8 mouse cellular contexts compared by ENCODE assay signal in the genomic region with DNA sequence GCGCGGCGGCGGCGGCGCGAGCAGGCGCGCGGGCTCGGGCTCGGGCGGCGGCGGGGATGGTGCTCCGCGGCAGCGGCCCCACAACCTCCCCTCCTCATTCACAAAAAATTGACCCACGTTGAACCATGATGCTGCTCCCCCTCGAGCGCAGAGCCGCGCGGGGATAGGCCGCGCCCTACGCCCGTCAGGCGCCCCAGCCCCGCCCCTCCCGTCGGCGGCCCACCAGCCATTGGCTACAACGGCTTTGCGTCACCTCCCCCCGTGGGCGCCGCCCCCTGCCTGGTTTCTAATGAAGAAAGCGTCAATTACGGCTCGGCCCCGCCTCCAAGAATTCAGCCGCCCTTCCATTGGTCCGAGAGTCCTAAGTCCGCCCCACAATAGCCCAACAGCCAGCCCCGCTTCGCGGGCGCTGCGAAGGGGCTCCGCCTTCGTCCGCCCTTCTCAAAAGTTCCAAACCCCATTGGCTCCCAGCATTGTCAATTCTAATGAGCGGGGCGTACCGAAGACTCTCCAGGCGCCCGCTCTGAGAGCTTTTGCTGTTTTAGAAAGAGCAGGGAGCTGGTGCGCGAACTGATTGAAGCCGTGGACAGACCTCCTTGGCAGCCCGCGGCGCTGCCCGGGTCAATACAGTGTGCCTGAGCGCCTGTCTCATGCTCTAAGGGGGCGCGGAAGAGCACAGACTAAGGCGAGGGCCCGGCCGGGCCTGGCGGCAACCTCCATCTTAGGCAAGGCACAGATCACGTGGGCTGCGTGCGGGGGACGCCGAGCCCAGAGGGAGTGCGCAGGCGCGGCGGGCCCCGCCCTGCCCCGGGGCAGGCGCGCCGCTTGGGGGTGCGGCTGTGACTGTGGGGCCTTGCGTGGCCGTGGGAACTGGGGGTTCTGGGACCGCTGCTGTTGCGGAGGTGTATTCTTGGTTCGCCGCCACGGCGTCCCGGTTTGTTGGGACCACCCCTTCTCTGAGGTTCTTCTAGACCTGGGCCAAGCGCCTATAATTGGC. TPM values are rescaled to one million over a fixed set of nuclear protein-coding genes. Genes with fewer than 3 reads are reported as not detected.
DNase-seq lines count a peak whose midpoint lies in the region; ATAC-seq and TF ChIP-seq lines count a peak whose summit lies in the region.

No protein-coding gene starts in this region.

- no peaks in the 10 kb centered on the region for H3K9me3 ChIP-seq in kidney, embryonic 14.5 days (ENCODE audit: control insufficient read depth, low read length)
- H3K9me3 ChIP-seq in limb, embryonic 15.5 days, result no peaks in the 10 kb centered on the region

- H3K9ac ChIP-seq in kidney, embryonic 14.5 days (ENCODE audit: low read depth, low read length), result peak overlapping the region; percentile 90
- peak overlapping the region; percentile 92 for H3K9ac ChIP-seq in limb, embryonic 15.5 days

- peak overlapping the region; percentile 69 for H3K4me2 ChIP-seq in kidney, embryonic 14.5 days (replicated peaks; ENCODE audit: low read depth, low read length)
- peak overlapping the region; percentile 67 for H3K4me2 ChIP-seq in limb, embryonic 15.5 days

- H3K27me3 ChIP-seq in kidney, embryonic 14.5 days (ENCODE audit: control insufficient read depth, insufficient read depth, low read length), result no peaks in the 10 kb centered on the region
- no peaks in the 10 kb centered on the region for H3K27me3 ChIP-seq in limb, embryonic 15.5 days

- DNase-seq in A20 (ENCODE audit: low read depth, low spot score), result peak; percentile 100
- peak; percentile 99 to 100 for DNase-seq in heart, adult 9 months (ENCODE audit: low spot score in 2 of 2)
- peak; percentile 99 to 100 for DNase-seq in monocyte, adult 2 months (ENCODE audit: low read depth in 1 of 2, low spot score in 2 of 2)
- DNase-seq in spleen, postnatal 36 days (ENCODE audit: low spot score in 2 of 2), result peak; percentile 100

- H3K27ac ChIP-seq in bone marrow macrophage, adult 2 months (ENCODE audit: insufficient read depth, low read depth, low read length), result peak overlapping the region; percentile 88
- H3K27ac ChIP-seq in embryonic fibroblast, embryonic 13.5 days (ENCODE audit: insufficient read depth, low read length), result peak overlapping the region; percentile 95
- peak overlapping the region; percentile 95 for H3K27ac ChIP-seq in kidney, embryonic 14.5 days (ENCODE audit: low read depth, low read length)
- H3K27ac ChIP-seq in limb, embryonic 15.5 days, result peak overlapping the region; percentile 99

- H3K4me3 ChIP-seq in bone marrow macrophage, adult 2 months (ENCODE audit: insufficient read depth, low read length), result peak overlapping the region; percentile 89
- peak overlapping the region; percentile 68 for H3K4me3 ChIP-seq in embryonic fibroblast, embryonic 13.5 days (ENCODE audit: insufficient read depth, low read length)
- H3K4me3 ChIP-seq in kidney, embryonic 14.5 days (ENCODE audit: low read length), result peak overlapping the region; percentile 71
- H3K4me3 ChIP-seq in limb, embryonic 15.5 days, result peak overlapping the region; percentile 85

- peaks cover 24% of the 10 kb centered on the region for H3K4me1 ChIP-seq in bone marrow macrophage, adult 2 months (ENCODE audit: control insufficient read depth, insufficient read depth, low read length)
- 0 out of 2 replicates have a peak, but pooled peaks cover 2% of the 10 kb centered on the region for H3K4me1 ChIP-seq in embryonic fibroblast, embryonic 13.5 days (ENCODE audit: control insufficient read depth, insufficient read depth, low read length)
- H3K4me1 ChIP-seq in kidney, embryonic 14.5 days (ENCODE audit: control insufficient read depth, insufficient read depth, low read length), result peaks cover 19% of the 10 kb centered on the region
- H3K4me1 ChIP-seq in limb, embryonic 15.5 days, result peaks cover 22% of the 10 kb centered on the region

- peak; percentile 97 for ATAC-seq in kidney, embryonic 14.5 days (ENCODE audit: low FRiP score, low TSS enrichment)
- ATAC-seq in limb, embryonic 15.5 days (ENCODE audit: insufficient number of reproducible peaks, low FRiP score, low TSS enrichment, low read depth), result peak; percentile 99

- no peak for TF ChIP-seq POLR2A in bone marrow macrophage, adult 2 months (IDR thresholded peaks at IDR 0.05; ENCODE audit: borderline replicate concordance, low read depth, low read length)
- TF ChIP-seq POLR2A in embryonic fibroblast, embryonic 13.5 days (IDR thresholded peaks at IDR 0.05; ENCODE audit: low read depth, low read length), result peak; percentile 75

- no peak for TF ChIP-seq CTCF in bone marrow macrophage, adult 2 months (IDR thresholded peaks at IDR 0.05; ENCODE audit: low read depth, low read length)
- no peak for TF ChIP-seq CTCF in embryonic fibroblast, embryonic 13.5 days (IDR thresholded peaks at IDR 0.05; ENCODE audit: borderline replicate concordance, insufficient read depth, low read length)

- H3K36me3 ChIP-seq in kidney, embryonic 14.5 days (ENCODE audit: control insufficient read depth, insufficient read depth, low read length), result no peaks in the 10 kb centered on the region
- no peaks in the 10 kb centered on the region for H3K36me3 ChIP-seq in limb, embryonic 15.5 days

- WGBS in kidney, embryonic 14.5 days, result under 1% methylated on average over 79 of the region's 97 CpGs
- WGBS in limb, embryonic 15.5 days, result under 1% methylated on average over 96 of the region's 97 CpGs

RNA-seq across cellular contexts. Expression of a gene that starts 15.1 kb away (rescaled TPM):
- 6.4 and 6.8 TPM in 2 replicates for polyA plus RNA-seq in bone marrow macrophage, adult 2 months (2012; ENCODE audit: insufficient read depth, insufficient read length, missing spikeins)
- polyA plus RNA-seq in embryonic fibroblast, embryonic 13.5 days (2011; ENCODE audit: insufficient read length, low read depth, missing spikeins), result 21.8 and 30.0 TPM in 2 replicates
- polyA plus RNA-seq in kidney, embryonic 14.5 days (2014; fragmentation: Nextera tagmentation; extraction: Ambion mirVana), result 20.6 and 22.0 TPM in 2 replicates
- 22.4 and 24.1 TPM in 2 replicates for polyA plus RNA-seq in limb, embryonic 15.5 days (2015; fragmentation: Nextera tagmentation; extraction: Ambion mirVana)

Comparison
In these comparisons a context has a peak if more than half of its experiments do, and no peak if none do; other contexts are left out.
1. Peak in every context shown above with its lines: DNase-seq, ATAC-seq, H3K4me3 ChIP-seq and H3K27ac ChIP-seq.